Mouse (Mus musculus) right cerebral cortex, postnatal 25 days (tissue): ENCODE measurements around the gene Brpf3.

Source experiments
- DNase-seq: peaks from one replicate; pipeline ENCODE4 v3.0.0; 2022

The Brpf3 gene

DNA sequence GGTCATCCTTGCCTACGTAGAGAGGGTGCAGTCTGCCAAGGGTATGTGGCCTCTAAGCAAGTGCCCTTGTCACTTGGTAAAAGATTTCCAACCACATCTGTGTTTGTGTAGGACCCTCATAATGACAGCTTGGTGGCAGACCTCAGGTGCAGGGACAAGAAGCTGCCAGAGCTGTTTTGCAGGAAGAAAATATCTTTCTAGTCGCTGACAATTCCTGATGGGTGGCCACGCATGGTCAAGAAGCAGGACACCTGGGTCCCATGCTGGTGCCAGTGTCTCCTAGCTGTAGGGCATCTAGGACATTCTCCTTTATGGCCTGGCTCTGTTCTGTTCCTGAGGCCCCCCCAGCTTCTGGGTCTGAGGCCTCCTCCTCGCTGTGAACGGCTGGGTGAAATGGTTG is 75.4 kb downstream of the Brpf3 start:
- DNase-seq, result no peak

DNA sequence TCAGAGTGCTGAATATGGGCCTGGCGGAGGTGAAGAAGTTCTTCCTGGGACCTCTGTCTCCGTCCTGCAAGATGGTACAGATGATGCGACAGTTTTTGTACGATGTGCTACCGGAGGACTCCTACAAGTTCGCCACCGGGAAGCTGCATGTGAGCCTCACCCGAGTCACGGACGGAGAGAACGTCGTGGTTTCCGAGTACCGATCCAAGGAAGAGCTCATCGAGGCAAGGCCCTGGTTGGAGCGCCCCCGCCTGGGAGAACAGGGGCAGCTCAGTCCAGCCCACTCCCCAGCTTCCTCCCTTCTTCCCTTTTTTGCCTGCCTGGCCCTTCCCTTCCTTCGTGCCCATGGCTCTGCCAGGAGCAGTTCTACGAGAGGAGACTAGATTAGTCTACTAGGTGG is 75.9 kb downstream of the Brpf3 start:
- DNase-seq, result no peak

DNA sequence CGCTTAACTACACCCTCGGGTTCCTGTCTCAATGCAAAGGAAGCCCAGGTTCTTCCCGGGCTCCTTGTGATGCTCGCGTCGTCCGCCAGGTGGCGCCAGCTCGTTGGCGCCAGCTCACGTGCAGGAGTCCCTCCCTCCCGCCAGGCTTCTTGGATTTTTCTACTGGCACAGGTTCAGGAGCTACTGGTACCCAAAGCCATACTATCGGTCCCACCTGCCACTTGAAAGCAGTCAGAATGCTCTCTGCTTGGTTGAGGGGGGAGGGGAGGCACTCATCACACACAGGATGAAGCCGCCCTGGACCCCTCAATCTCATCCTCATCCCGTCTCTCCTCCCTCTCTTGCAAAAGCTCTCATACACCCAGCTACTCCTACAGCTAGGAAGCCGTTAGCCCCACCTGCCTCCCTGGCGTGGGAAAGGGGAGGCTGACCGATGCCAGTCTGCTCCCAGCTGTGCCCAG is 79.1 kb downstream of the Brpf3 start:
- DNase-seq, result peak; percentile 72

DNA sequence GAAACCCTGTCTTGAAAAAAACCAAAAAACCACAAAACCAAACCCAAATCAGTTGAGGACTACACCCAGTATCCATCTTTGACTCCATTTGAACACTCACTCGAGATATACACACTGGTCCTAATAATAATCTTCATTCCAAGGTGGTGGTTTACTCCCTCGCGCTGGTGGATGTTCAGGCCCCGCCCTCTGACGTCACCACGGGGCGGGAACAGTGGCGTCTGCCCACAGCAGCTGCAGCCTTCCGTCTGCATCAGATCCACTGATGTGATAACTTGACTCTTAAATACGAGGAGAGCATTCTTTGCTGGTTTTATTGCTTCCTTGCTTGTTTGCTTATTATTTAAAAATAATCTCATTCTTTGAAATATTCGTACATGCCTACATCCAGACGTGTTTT is 81.4 kb downstream of the Brpf3 start:
- peak; percentile 50 for DNase-seq

DNA sequence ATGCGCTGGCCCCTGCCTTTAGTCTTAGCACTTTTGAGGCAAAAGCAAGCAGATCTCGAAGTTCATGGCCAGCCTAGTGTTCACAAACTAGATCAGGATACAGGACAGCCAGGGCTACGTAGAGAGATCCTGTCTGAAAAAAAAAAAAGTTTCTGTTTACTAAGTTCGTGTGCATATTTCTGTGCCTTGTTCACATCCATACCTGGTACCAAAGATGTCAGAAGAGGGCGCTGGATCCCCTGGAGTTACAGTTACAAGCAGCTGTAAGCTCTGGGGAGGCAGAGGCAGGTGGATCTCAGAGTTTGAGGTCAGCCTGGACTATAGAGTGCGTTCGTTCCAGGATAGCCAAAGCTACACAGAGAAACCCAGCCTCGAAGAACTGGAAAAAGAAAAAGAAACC is 81.9 kb downstream of the Brpf3 start:
- no peak for DNase-seq

DNA sequence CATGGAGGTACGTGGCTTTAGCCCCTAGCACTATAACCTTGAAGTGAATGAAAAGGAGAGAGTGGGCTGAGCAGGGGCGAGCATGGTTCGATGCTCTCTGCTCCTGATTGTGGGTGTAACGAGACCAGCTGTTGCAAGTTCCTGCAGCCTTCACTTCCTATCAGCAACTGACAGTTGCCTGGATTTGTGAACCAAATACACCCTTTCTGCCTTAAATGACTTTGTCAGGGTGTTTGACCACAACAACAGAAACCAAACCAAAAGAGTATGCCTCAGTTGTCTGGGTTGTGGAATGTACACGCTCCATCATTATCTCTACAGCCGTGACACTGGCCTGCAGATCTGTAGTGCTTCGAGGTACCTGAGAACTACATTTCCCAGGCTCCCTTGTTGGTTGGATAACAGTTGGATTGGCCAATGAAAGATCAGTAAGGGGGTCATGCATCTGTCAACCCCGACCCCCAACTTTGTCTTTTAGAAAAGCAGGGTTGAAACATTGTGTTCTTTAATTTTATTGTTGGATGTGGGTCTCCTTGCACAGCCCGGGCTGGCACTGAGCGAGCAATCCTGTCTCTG is 83.1 kb downstream of the Brpf3 start:
- DNase-seq, result no peak

DNA sequence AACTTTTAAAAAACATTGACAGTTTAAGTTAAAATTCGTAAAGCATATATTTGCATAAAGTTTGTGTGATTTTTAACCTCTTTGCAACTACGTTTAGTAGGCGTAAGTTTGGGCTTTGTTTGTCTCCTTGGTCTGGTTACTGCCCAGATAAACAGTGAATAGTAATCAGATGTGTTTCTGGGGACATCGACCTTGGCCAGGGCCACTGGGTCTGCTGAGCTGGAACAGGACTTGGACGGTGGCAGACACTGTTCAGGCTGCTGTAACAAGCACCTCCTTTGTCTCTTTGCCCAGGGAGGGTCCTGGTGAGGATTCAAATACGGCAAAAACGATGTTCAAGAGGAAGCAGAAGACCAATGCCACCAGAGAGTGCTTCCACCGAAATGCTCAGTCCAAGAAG is 84.3 kb downstream of the Brpf3 start:
- no peak for DNase-seq

DNA sequence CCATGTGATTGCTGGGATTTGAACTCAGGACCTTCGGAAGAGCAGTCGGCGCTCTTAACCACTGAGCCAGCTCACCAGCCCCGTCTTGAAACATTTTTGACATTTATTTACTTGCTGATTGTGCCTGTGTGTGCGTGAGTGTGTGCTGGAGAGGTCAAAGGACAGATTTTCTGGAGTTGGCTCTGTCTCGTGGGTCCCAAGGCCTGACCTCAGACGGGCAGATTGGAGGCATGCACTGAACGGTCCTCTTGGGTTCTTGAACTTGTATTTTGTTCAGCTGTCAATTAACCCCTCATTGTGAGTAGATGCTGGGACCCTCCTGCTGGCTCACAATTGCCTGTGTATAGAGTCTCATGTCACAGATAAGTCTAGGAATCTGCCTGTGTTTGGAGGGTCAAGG is 85.4 kb downstream of the Brpf3 start:
- DNase-seq, result no peak
